Mouse (Mus musculus) T-cell, adult 2 months (primary cell): Measurements from ENCODE around the gene Npl.

Experiments
- DNase-seq: peaks from one replicate; pipeline ENCODE4 v3.0.0; 2022; ENCODE audit warnings: low spot score

Gene Npl

GRCm38 (mm10) chr1:153549536-153550199, at the start of gene Npl:
Gene Npl (minus strand): TSS chr1:153550045.
- DNase-seq, result peak; percentile 54

- no peak for DNase-seq
Observed at GRCm38 (mm10) chr1:153599302-153600045, 49.6 kb upstream of the Npl start.

- no peak for DNase-seq
Observed at GRCm38 (mm10) chr1:153598773-153599172, 48.9 kb upstream of the Npl start.

- no peak for DNase-seq
Observed at GRCm38 (mm10) chr1:153593678-153594077, 43.8 kb upstream of the Npl start.

- DNase-seq, result no peak
Observed at GRCm38 (mm10) chr1:153590176-153590734, 40.4 kb upstream of the Npl start.

GRCm38 (mm10) chr1:153587956-153588355, 38.1 kb upstream of the Npl start:
- DNase-seq, result no peak

- DNase-seq, result no peak
Observed at GRCm38 (mm10) chr1:153586826-153587225, 37.0 kb upstream of the Npl start.

- DNase-seq, result no peak
Observed at GRCm38 (mm10) chr1:153585752-153586151, 35.9 kb upstream of the Npl start.

- DNase-seq, result no peak
Observed at GRCm38 (mm10) chr1:153583189-153583588, 33.3 kb upstream of the Npl start.

GRCm38 (mm10) chr1:153574730-153575129, 24.9 kb upstream of the Npl start:
- DNase-seq, result no peak

- no peak for DNase-seq
Observed at GRCm38 (mm10) chr1:153572271-153573043, 22.6 kb upstream of the Npl start.

GRCm38 (mm10) chr1:153565701-153566100, 15.9 kb upstream of the Npl start:
- DNase-seq, result no peak

GRCm38 (mm10) chr1:153564701-153565100, 14.9 kb upstream of the Npl start:
- DNase-seq, result no peak

- DNase-seq, result no peak
Observed at GRCm38 (mm10) chr1:153563675-153564074, 13.8 kb upstream of the Npl start.

GRCm38 (mm10) chr1:153560805-153561204, 11.0 kb upstream of the Npl start:
- no peak for DNase-seq

GRCm38 (mm10) chr1:153559701-153560100, 9.9 kb upstream of the Npl start:
- DNase-seq, result no peak

GRCm38 (mm10) chr1:153559126-153559647, 9.3 kb upstream of the Npl start:
- DNase-seq, result peak; percentile 68

- DNase-seq, result peak; percentile 5
Observed at GRCm38 (mm10) chr1:153556896-153557295, 7.1 kb upstream of the Npl start.

GRCm38 (mm10) chr1:153556202-153556601, 6.4 kb upstream of the Npl start:
- DNase-seq, result no peak

- DNase-seq, result peak; percentile 27
Observed at GRCm38 (mm10) chr1:153550814-153551213, 969 bp upstream of the Npl start.

- no peak for DNase-seq
Observed at GRCm38 (mm10) chr1:153547555-153547954, 2.3 kb downstream of the Npl start.

GRCm38 (mm10) chr1:153545196-153545595, 4.6 kb downstream of the Npl start:
- no peak for DNase-seq
